Mouse (Mus musculus) forebrain, embryonic 16.5 days (tissue): ENCODE measurements around the gene Elk3. TPM values are rescaled to one million over a fixed set of nuclear protein-coding genes. Genes with fewer than 3 reads are reported as not detected.

Experiments used
- ATAC-seq: fragments of 200-750 bp; cut with Nextera tagmentation; 2 replicates; pipeline ENCODE4 v1.8.0; 2017; ENCODE audit warnings: mild to moderate bottlenecking, moderate library complexity
- H3K27ac ChIP-seq: fragments of 300-500 bp; sonication (generic); 2 replicates; pipeline ENCODE4 v1.5.1; 2014; ENCODE audit warnings: low read length, control low read depth
- H3K27me3 ChIP-seq: fragments of 300-500 bp; sonication (generic); replicated peaks from 2 replicates; pipeline ENCODE4 v1.6.1; 2014; ENCODE audit warnings: low read length; ENCODE audit not compliant: control insufficient read depth, insufficient read depth
- H3K36me3 ChIP-seq: fragments of 300-500 bp; sonication (generic); 2 replicates; pipeline ENCODE4 v1.6.1; 2014; ENCODE audit not compliant: control insufficient read depth, insufficient read depth
- H3K4me1 ChIP-seq: fragments of 300-500 bp; sonication (generic); replicated peaks from 2 replicates; pipeline ENCODE4 v1.6.1; 2014; ENCODE audit warnings: low read length; ENCODE audit not compliant: control insufficient read depth, insufficient read depth
- H3K4me2 ChIP-seq: fragments of 300-500 bp; sonication (generic); 2 replicates; pipeline ENCODE4 v1.6.1; 2014; ENCODE audit warnings: mild to moderate bottlenecking, low read length, control low read depth
- H3K4me3 ChIP-seq: fragments of 300-500 bp; sonication (generic); replicated peaks from 2 replicates; pipeline ENCODE4 v1.5.1; 2014; ENCODE audit warnings: mild to moderate bottlenecking, low read length, control low read depth
- H3K9ac ChIP-seq: fragments of 300-500 bp; sonication (generic); replicated peaks from 2 replicates; pipeline ENCODE4 v1.6.1; 2014; ENCODE audit warnings: low read depth, low read length, control low read depth
- H3K9me3 ChIP-seq: fragments of 300-500 bp; sonication (generic); 2 replicates; pipeline ENCODE4 v1.6.1; 2016; ENCODE audit warnings: low read length; ENCODE audit not compliant: control insufficient read depth
- WGBS: fragments of 180-500 bp; shearing (Covaris S2); extraction: QIAGEN DNeasy Blood & Tissue Kit; methylation state at CpG from one replicate; pipeline ENCODE4 v1.1.7; 2014; 5-methylcytosine and 5-hydroxymethylcytosine counted together
- polyA plus RNA-seq: library from polyadenylated mRNA; unstranded; fragments of >200 nt; fragmentation: Nextera tagmentation; extraction: Ambion mirVana; gene quantifications from 2 replicates; pipeline ENCODE4 v1.2.1, GENCODE M21; 2015

Gene Elk3
- polyA plus RNA-seq, 1 experiment from 2014 or later: 6.6 TPM

GRCm38 (mm10) chr10:93335001-93335400 is 24.1 kb upstream of the Elk3 start:
- H3K4me1 ChIP-seq: no peaks in the 10 kb centered on the region
- WGBS: 54% methylated on average over 2 of the region's 2 CpGs
- no peaks in the 10 kb centered on the region for H3K9me3 ChIP-seq
- H3K4me3 ChIP-seq: no peak overlapping the region
- no peak overlapping the region for H3K9ac ChIP-seq
- H3K27me3 ChIP-seq: no peaks in the 10 kb centered on the region
- no peaks in the 10 kb centered on the region for H3K36me3 ChIP-seq
- no peak overlapping the region for H3K27ac ChIP-seq
- no peak for ATAC-seq
- H3K4me2 ChIP-seq: no peak overlapping the region

GRCm38 (mm10) chr10:93333239-93333638 is 22.3 kb upstream of the Elk3 start:
- H3K4me2 ChIP-seq: no peak overlapping the region
- no peaks in the 10 kb centered on the region for H3K4me1 ChIP-seq
- no peaks in the 10 kb centered on the region for H3K36me3 ChIP-seq
- no peak overlapping the region for H3K27ac ChIP-seq
- H3K27me3 ChIP-seq: no peaks in the 10 kb centered on the region
- no peak overlapping the region for H3K4me3 ChIP-seq
- no peaks in the 10 kb centered on the region for H3K9me3 ChIP-seq
- 72% methylated on average over 5 of the region's 5 CpGs for WGBS
- ATAC-seq: no peak
- no peak overlapping the region for H3K9ac ChIP-seq

- Histone ChIP-seq H3K4me1 (no peaks in the 10 kb centered on the region), H3K9ac (no peak overlapping the region), H3K36me3 (no peaks in the 10 kb centered on the region), H3K27me3 (no peaks in the 10 kb centered on the region), H3K9me3 (no peaks in the 10 kb centered on the region), H3K4me2 (no peak overlapping the region), H3K4me3 (no peak overlapping the region), H3K27ac (no peak overlapping the region)
- 61% methylated on average over 3 of the region's 3 CpGs for WGBS
- ATAC-seq: no peak
Observed at GRCm38 (mm10) chr10:93332261-93332809, 21.4 kb upstream of the Elk3 start.

- Histone ChIP-seq H3K9ac (no peak overlapping the region), H3K27me3 (no peaks in the 10 kb centered on the region)
- WGBS: 89% methylated on average over 4 of the region's 4 CpGs
Observed at GRCm38 (mm10) chr10:93331543-93331942, 20.6 kb upstream of the Elk3 start.

GRCm38 (mm10) chr10:93328321-93328720 is 17.4 kb upstream of the Elk3 start:
- Histone ChIP-seq H3K9me3 (no peaks in the 10 kb centered on the region), H3K4me2 (no peak overlapping the region), H3K4me1 (no peaks in the 10 kb centered on the region), H3K27me3 (no peaks in the 10 kb centered on the region), H3K9ac (no peak overlapping the region), H3K4me3 (no peak overlapping the region), H3K36me3 (no peaks in the 10 kb centered on the region), H3K27ac (no peak overlapping the region)
- ATAC-seq: no peak
- WGBS: 50% methylated on average over 5 of the region's 5 CpGs

More at GRCm38 (mm10) chr10:93331543-93331942, 20.6 kb upstream of the Elk3 start:
- Histone ChIP-seq H3K27ac (no peak overlapping the region), H3K4me3 (no peak overlapping the region), H3K4me1 (no peaks in the 10 kb centered on the region), H3K9me3 (no peaks in the 10 kb centered on the region), H3K4me2 (no peak overlapping the region), H3K36me3 (no peaks in the 10 kb centered on the region)
- ATAC-seq: no peak

- H3K4me3 ChIP-seq: no peak overlapping the region
- no peaks in the 10 kb centered on the region for H3K36me3 ChIP-seq
- H3K27me3 ChIP-seq: no peaks in the 10 kb centered on the region
- no peaks in the 10 kb centered on the region for H3K9me3 ChIP-seq
- no peak for ATAC-seq
- no peak overlapping the region for H3K27ac ChIP-seq
- H3K9ac ChIP-seq: no peak overlapping the region
- no peaks in the 10 kb centered on the region for H3K4me1 ChIP-seq
- H3K4me2 ChIP-seq: no peak overlapping the region
- WGBS: 81% methylated on average over 6 of the region's 6 CpGs
Observed at GRCm38 (mm10) chr10:93327187-93327586, 16.3 kb upstream of the Elk3 start.

GRCm38 (mm10) chr10:93326741-93327100 is 15.8 kb upstream of the Elk3 start:
- 86% methylated on average over 8 of the region's 8 CpGs for WGBS

GRCm38 (mm10) chr10:93325804-93326740 is 15.1 kb upstream of the Elk3 start:
- Histone ChIP-seq H3K27ac (no peak overlapping the region), H3K9ac (no peak overlapping the region), H3K4me1 (no peaks in the 10 kb centered on the region), H3K9me3 (no peaks in the 10 kb centered on the region), H3K4me2 (no peak overlapping the region), H3K36me3 (no peaks in the 10 kb centered on the region), H3K27me3 (no peaks in the 10 kb centered on the region), H3K4me3 (no peak overlapping the region)
- WGBS: 80% methylated on average over 12 of the region's 12 CpGs
- no peak for ATAC-seq

More at GRCm38 (mm10) chr10:93326741-93327100, 15.8 kb upstream of the Elk3 start:
- H3K4me3 ChIP-seq: no peak overlapping the region
- ATAC-seq: no peak
- H3K4me2 ChIP-seq: no peak overlapping the region
- H3K27ac ChIP-seq: no peak overlapping the region
- H3K9ac ChIP-seq: no peak overlapping the region
- no peaks in the 10 kb centered on the region for H3K9me3 ChIP-seq
- no peaks in the 10 kb centered on the region for H3K27me3 ChIP-seq
- H3K36me3 ChIP-seq: no peaks in the 10 kb centered on the region
- H3K4me1 ChIP-seq: no peaks in the 10 kb centered on the region

- H3K4me1 ChIP-seq: no peaks in the 10 kb centered on the region
- H3K36me3 ChIP-seq: no peaks in the 10 kb centered on the region
- H3K9me3 ChIP-seq: no peaks in the 10 kb centered on the region
- no peaks in the 10 kb centered on the region for H3K27me3 ChIP-seq
- H3K27ac ChIP-seq: no peak overlapping the region
- 74% methylated on average over 3 of the region's 3 CpGs for WGBS
- H3K9ac ChIP-seq: no peak overlapping the region
- no peak overlapping the region for H3K4me2 ChIP-seq
- ATAC-seq: no peak
- H3K4me3 ChIP-seq: no peak overlapping the region
Observed at GRCm38 (mm10) chr10:93325369-93325768, 14.4 kb upstream of the Elk3 start.
